Comparison of ENCODE assay signal across 8 mouse cellular contexts in genomic region chr15:27629800-27630600, GRCm38 (mm10). TPM values are rescaled to one million over a fixed set of nuclear protein-coding genes. Genes with fewer than 3 reads are reported as not detected.
DNase-seq lines count a peak whose midpoint lies in the region; ATAC-seq and TF ChIP-seq lines count a peak whose summit lies in the region.

No protein-coding gene starts in this region.

- no peak for TF ChIP-seq EP300 in lung, postnatal 0 days (IDR thresholded peaks at IDR 0.05)

- no peaks in the 10 kb centered on the region for H3K27me3 ChIP-seq in kidney, adult 2 months (replicated peaks; ENCODE audit: control insufficient read depth, insufficient read depth, low read length)
- H3K27me3 ChIP-seq in forebrain, embryonic 14.5 days (replicated peaks; ENCODE audit: control insufficient read depth, insufficient read depth, low read length) = no peaks in the 10 kb centered on the region
- H3K27me3 ChIP-seq in intestine, embryonic 15.5 days (replicated peaks) = no peaks in the 10 kb centered on the region
- H3K27me3 ChIP-seq in lung, postnatal 0 days (replicated peaks; ENCODE audit: insufficient read depth, low read length) = no peaks in the 10 kb centered on the region
- no peaks in the 10 kb centered on the region for H3K27me3 ChIP-seq in stomach, embryonic 16.5 days (ENCODE audit: control insufficient read depth, insufficient read depth, low read length)

- H3K4me3 ChIP-seq in kidney, adult 2 months (ENCODE audit: insufficient read depth, low read depth, low read length) = peak overlapping the region; percentile 75
- H3K4me3 ChIP-seq in forebrain, embryonic 14.5 days (ENCODE audit: low read depth, low read length) = peak overlapping the region; percentile 84
- H3K4me3 ChIP-seq in intestine, embryonic 15.5 days (replicated peaks) = peak overlapping the region; percentile 99
- peak overlapping the region; percentile 95 for H3K4me3 ChIP-seq in lung, postnatal 0 days (ENCODE audit: low read depth, low read length)
- H3K4me3 ChIP-seq in stomach, embryonic 16.5 days (replicated peaks; ENCODE audit: low read length) = peak overlapping the region; percentile 89

- peak; percentile 78 for ATAC-seq in forebrain, embryonic 14.5 days
- peak; percentile 82 for ATAC-seq in intestine, embryonic 15.5 days
- peak; percentile 63 for ATAC-seq in lung, postnatal 0 days
- no peak; the same call in 1 of the 2 replicates for ATAC-seq in stomach, embryonic 16.5 days (ENCODE audit: insufficient read depth, low FRiP score)

- H3K27ac ChIP-seq in kidney, adult 2 months (ENCODE audit: insufficient read depth, low read depth, low read length) = peak overlapping the region; percentile 34; the same call in 1 of the 2 replicates
- peak overlapping the region; percentile 58 for H3K27ac ChIP-seq in forebrain, embryonic 14.5 days (ENCODE audit: low read depth, low read length)
- H3K27ac ChIP-seq in intestine, embryonic 15.5 days = peak overlapping the region; percentile 68
- peak overlapping the region; percentile 75 for H3K27ac ChIP-seq in lung, postnatal 0 days (ENCODE audit: low read length)
- peak overlapping the region; percentile 55 for H3K27ac ChIP-seq in stomach, embryonic 16.5 days (ENCODE audit: low read length)

- H3K36me3 ChIP-seq in kidney, adult 2 months (ENCODE audit: control insufficient read depth, insufficient read depth, low read length) = no peaks in the 10 kb centered on the region
- peaks cover 14% of the 10 kb centered on the region; the same call in 1 of the 2 replicates for H3K36me3 ChIP-seq in forebrain, embryonic 14.5 days (ENCODE audit: control insufficient read depth, insufficient read depth, low read length)
- H3K36me3 ChIP-seq in intestine, embryonic 15.5 days = 0 out of 2 replicates have a peak, but pooled peaks cover 5% of the 10 kb centered on the region
- H3K36me3 ChIP-seq in lung, postnatal 0 days (ENCODE audit: insufficient read depth, low read length) = no peaks in the 10 kb centered on the region
- H3K36me3 ChIP-seq in stomach, embryonic 16.5 days (ENCODE audit: control insufficient read depth, insufficient read depth, low read length) = 0 out of 2 replicates have a peak, but pooled peaks cover 3% of the 10 kb centered on the region

- WGBS in kidney, adult 2 months = 1% methylated on average over 53 of the region's 53 CpGs
- WGBS in forebrain, embryonic 14.5 days = under 1% methylated on average over 51 of the region's 53 CpGs
- 2% methylated on average over 47 of the region's 53 CpGs for WGBS in intestine, embryonic 15.5 days
- WGBS in lung, postnatal 0 days = 7% methylated on average over 38 of the region's 53 CpGs
- WGBS in stomach, embryonic 16.5 days = 1% methylated on average over 31 of the region's 53 CpGs

- DNase-seq in kidney, adult 2 months = peak; percentile 41
- DNase-seq in kidney, adult 11 months = no peak
- DNase-seq in Muller cell, postnatal 12 days (ENCODE audit: inconsistent ontology term) = peak; percentile 61
- peak; percentile 16 for DNase-seq in forebrain, embryonic 14.5 days (ENCODE audit: low spot score)
- DNase-seq in lung, postnatal 0 days (ENCODE audit: low spot score) = peak; percentile 29
- DNase-seq in layer of hippocampus, adult 9-10 months (ENCODE audit: low spot score) = no peak

- peaks cover 28% of the 10 kb centered on the region for H3K4me1 ChIP-seq in kidney, adult 2 months (ENCODE audit: control insufficient read depth, insufficient read depth, low read length)
- peaks cover 15% of the 10 kb centered on the region for H3K4me1 ChIP-seq in forebrain, embryonic 14.5 days (ENCODE audit: control insufficient read depth, insufficient read depth, low read length)
- H3K4me1 ChIP-seq in intestine, embryonic 15.5 days (replicated peaks) = peaks cover 6% of the 10 kb centered on the region
- peaks cover 6% of the 10 kb centered on the region; the same call in 1 of the 2 replicates for H3K4me1 ChIP-seq in lung, postnatal 0 days (ENCODE audit: insufficient read depth, low read depth, low read length)
- H3K4me1 ChIP-seq in stomach, embryonic 16.5 days (ENCODE audit: control insufficient read depth, insufficient read depth, low read length) = peaks cover 23% of the 10 kb centered on the region

- peak overlapping the region; percentile 78 for H3K9ac ChIP-seq in forebrain, embryonic 14.5 days (ENCODE audit: low read length)
- peak overlapping the region; percentile 81 for H3K9ac ChIP-seq in intestine, embryonic 15.5 days
- peak overlapping the region; percentile 77 for H3K9ac ChIP-seq in lung, postnatal 0 days (replicated peaks; ENCODE audit: low read depth)
- peak overlapping the region; percentile 92 for H3K9ac ChIP-seq in stomach, embryonic 16.5 days (ENCODE audit: low read length)

- H3K4me2 ChIP-seq in forebrain, embryonic 14.5 days (ENCODE audit: low read length) = peak overlapping the region; percentile 85
- peak overlapping the region; percentile 68 for H3K4me2 ChIP-seq in intestine, embryonic 15.5 days (replicated peaks)
- peak overlapping the region; percentile 70 for H3K4me2 ChIP-seq in lung, postnatal 0 days (replicated peaks; ENCODE audit: low read depth, low read length)
- H3K4me2 ChIP-seq in stomach, embryonic 16.5 days (ENCODE audit: low read depth, low read length) = peak overlapping the region; percentile 91

- no peak for TF ChIP-seq POLR2A in kidney, adult 2 months (IDR thresholded peaks at IDR 0.05; ENCODE audit: low read depth, low read length)

- TF ChIP-seq CTCF in kidney, adult 2 months (conservative IDR thresholded peaks at IDR 0.05; ENCODE audit: insufficient read depth, insufficient read length, low read depth, low read length) = no peak
- TF ChIP-seq CTCF in lung, postnatal 0 days (IDR thresholded peaks at IDR 0.05) = no peak

- H3K9me3 ChIP-seq in forebrain, embryonic 14.5 days (replicated peaks; ENCODE audit: control insufficient read depth, low read length) = no peaks in the 10 kb centered on the region
- no peaks in the 10 kb centered on the region for H3K9me3 ChIP-seq in intestine, embryonic 15.5 days
- H3K9me3 ChIP-seq in lung, postnatal 0 days (ENCODE audit: low read length) = no peaks in the 10 kb centered on the region
- H3K9me3 ChIP-seq in stomach, embryonic 16.5 days (replicated peaks; ENCODE audit: control insufficient read depth, low read length) = no peaks in the 10 kb centered on the region

RNA-seq across cellular contexts. Expression of gene Otulin, which starts 0.5 kb away (rescaled TPM):
- polyA plus RNA-seq in kidney, adult 2 months (2012; rRNA removed) = 29.0 and 34.4 TPM in 2 replicates
- polyA plus RNA-seq in forebrain, embryonic 14.5 days (2014; fragmentation: Nextera tagmentation; extraction: Ambion mirVana) = 35.0 and 36.0 TPM in 2 replicates
- 31.3 and 32.8 TPM in 2 replicates for polyA plus RNA-seq in intestine, embryonic 15.5 days (2015; fragmentation: Nextera tagmentation; extraction: Ambion mirVana)
- polyA plus RNA-seq in lung, postnatal 0 days (2015; fragmentation: Nextera tagmentation; extraction: Ambion mirVana) = 26.2 and 29.4 TPM in 2 replicates
- 9.3 and 11.0 TPM in 2 replicates for polyA plus RNA-seq in stomach, embryonic 16.5 days (2015; fragmentation: Nextera tagmentation; extraction: Ambion mirVana)

RNA-seq across cellular contexts. Expression of gene Otulinl, which starts 51.4 kb away (rescaled TPM):
- polyA plus RNA-seq in kidney, adult 2 months (2012; rRNA removed) = 2.4 and 5.1 TPM in 2 replicates
- 13.2 and 14.2 TPM in 2 replicates for polyA plus RNA-seq in forebrain, embryonic 14.5 days (2014; fragmentation: Nextera tagmentation; extraction: Ambion mirVana)
- polyA plus RNA-seq in intestine, embryonic 15.5 days (2015; fragmentation: Nextera tagmentation; extraction: Ambion mirVana) = 10.9 and 11.4 TPM in 2 replicates
- 38.9 and 58.5 TPM in 2 replicates for polyA plus RNA-seq in lung, postnatal 0 days (2015; fragmentation: Nextera tagmentation; extraction: Ambion mirVana)
- 19.3 and 20.2 TPM in 2 replicates for polyA plus RNA-seq in stomach, embryonic 16.5 days (2015; fragmentation: Nextera tagmentation; extraction: Ambion mirVana)

Comparison
In these comparisons a context has a peak if more than half of its experiments do, and no peak if none do; other contexts are left out.
1. DNase-seq: peak in kidney, adult 2 months (single experiment), Muller cell, postnatal 12 days (single experiment), forebrain, embryonic 14.5 days (single experiment) and lung, postnatal 0 days (single experiment); none in kidney, adult 11 months (single experiment) and layer of hippocampus, adult 9-10 months (single experiment).
2. Peak in every context shown above with its lines, with median percentiles within 50 percentile points of each other: H3K27ac ChIP-seq, H3K4me3 ChIP-seq, H3K4me2 ChIP-seq and H3K9ac ChIP-seq.